Mouse (Mus musculus) mouse embryonic stem cell (cell line): ENCODE measurements around the gene Usf3.

ENCODE experiments used
- in situ Hi-C, 2 experiments: fragments of 300-500 bp; cut with MboI; formaldehyde crosslinking; loops; 1 replicate in 1 of 2; 3 replicates in 1 of 2; pipeline ENCODE4 v1.14.3; 2019 to 2020; ENCODE audit warnings: low sequenced_read_pairs in 2 of 2, low pct_unique_long_range_greater_than_20kb in 1 of 2, mixed read lengths in 1 of 2; ENCODE audit not compliant: unreplicated experiment in 1 of 2

Usf3 gene

GRCm38 (mm10) chr16:44215513-44215912, 42.5 kb downstream of the Usf3 start:
- in situ Hi-C loops, result no loop called here

GRCm38 (mm10) chr16:44216417-44216816, 43.4 kb downstream of the Usf3 start:
- in situ Hi-C loops, result no loop called here

- in situ Hi-C loops, result no loop called here
Observed at GRCm38 (mm10) chr16:44221463-44221862, 48.4 kb downstream of the Usf3 start.

GRCm38 (mm10) chr16:44226706-44227291, 53.8 kb downstream of the Usf3 start:
- in situ Hi-C loops, result no loop called here

GRCm38 (mm10) chr16:44233019-44233418, 60.0 kb downstream of the Usf3 start:
- in situ Hi-C loops, result no loop called here

GRCm38 (mm10) chr16:44237836-44238235, 64.8 kb downstream of the Usf3 start:
- in situ Hi-C loops, result no loop called here

GRCm38 (mm10) chr16:44238835-44239263, 65.8 kb downstream of the Usf3 start:
- in situ Hi-C loops, result no loop called here

GRCm38 (mm10) chr16:44240406-44240805, 67.4 kb downstream of the Usf3 start:
- in situ Hi-C loops, result no loop called here

- in situ Hi-C loops, result no loop called here
Observed at GRCm38 (mm10) chr16:44242633-44243032, 69.6 kb downstream of the Usf3 start.

- in situ Hi-C loops, result no loop called here
Observed at GRCm38 (mm10) chr16:44243323-44243722, 70.3 kb downstream of the Usf3 start.

GRCm38 (mm10) chr16:44249985-44250384, 76.9 kb downstream of the Usf3 start:
- in situ Hi-C loops, result no loop called here

GRCm38 (mm10) chr16:44252735-44253134, 79.7 kb downstream of the Usf3 start:
- in situ Hi-C loops, result no loop called here

- in situ Hi-C loops, result no loop called here
Observed at GRCm38 (mm10) chr16:44253797-44254634, 81.0 kb downstream of the Usf3 start.

- in situ Hi-C loops, result no loop called here
Observed at GRCm38 (mm10) chr16:44254698-44255097, 81.7 kb downstream of the Usf3 start.

- in situ Hi-C loops, result no loop called here
Observed at GRCm38 (mm10) chr16:44257476-44257875, 84.4 kb downstream of the Usf3 start.

GRCm38 (mm10) chr16:44264916-44265315, 91.9 kb downstream of the Usf3 start:
- in situ Hi-C loops, result no loop called here

- in situ Hi-C loops, result no loop called here
Observed at GRCm38 (mm10) chr16:44265562-44265961, 92.5 kb downstream of the Usf3 start.

- in situ Hi-C loops, result no loop called here
Observed at GRCm38 (mm10) chr16:44268541-44269215, 95.6 kb downstream of the Usf3 start.

- in situ Hi-C loops, result no loop called here
Observed at GRCm38 (mm10) chr16:44269578-44269977, 96.5 kb downstream of the Usf3 start.
